Mouse (Mus musculus) testis, postnatal 10 days (tissue): ENCODE data around the gene Reg1.
"Not testable (repeated sequence)": the region's sequence is repeated elsewhere in the genome, so short reads cannot be mapped to it uniquely, and the experiment has no call there.

Experiments used
- DNase-seq: peaks from one replicate; pipeline ENCODE4 v3.0.0; 2021; ENCODE audit warnings: low spot score

Gene Reg1

DNA sequence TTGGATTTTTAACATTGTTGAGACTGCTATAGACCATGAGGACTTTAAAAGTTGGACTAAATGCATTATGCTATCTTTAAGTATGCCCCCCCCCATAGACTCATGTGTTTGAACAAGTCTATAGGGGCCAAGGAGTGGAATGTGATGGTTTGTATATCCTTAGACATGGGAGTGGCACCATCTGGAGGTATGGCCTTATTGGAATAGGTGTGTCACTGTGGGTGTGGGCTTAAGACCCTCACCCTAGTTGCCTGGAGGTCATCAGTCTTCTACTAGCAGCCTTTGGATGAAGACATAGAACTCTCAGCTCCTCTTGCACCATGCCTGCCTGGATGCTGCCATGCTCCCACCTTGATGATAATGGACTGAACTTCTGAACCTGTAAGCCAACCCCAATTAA is at the start of gene Reg1:
Gene Reg1 (plus strand): TSS at position 301 of the 400 bp plus-strand sequence.
- not testable (repeated sequence) for DNase-seq

DNA sequence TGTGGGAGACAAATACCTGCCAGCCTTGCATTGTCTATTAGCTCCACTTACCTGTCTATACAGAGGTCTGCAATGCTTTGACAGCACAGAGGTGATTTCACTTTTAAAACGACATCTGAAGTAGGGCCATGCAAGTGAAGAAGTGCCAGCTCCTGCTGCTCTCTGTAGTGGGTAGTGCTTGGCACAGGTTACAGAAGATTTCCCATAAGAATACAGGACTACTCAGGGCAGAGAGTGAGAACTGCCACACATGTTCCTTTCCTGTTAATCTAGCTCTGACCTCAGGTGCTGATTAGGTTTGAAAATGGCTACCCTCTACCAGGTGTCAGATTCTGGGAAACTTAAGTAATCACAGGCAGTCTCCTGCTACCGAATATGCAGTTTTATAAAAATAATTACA is 43.7 kb upstream of the Reg1 start, which contains the start of gene Reg3d:
Gene Reg3d (minus strand): TSS at position 101 of the 400 bp plus-strand sequence.
- DNase-seq, result no peak

DNA sequence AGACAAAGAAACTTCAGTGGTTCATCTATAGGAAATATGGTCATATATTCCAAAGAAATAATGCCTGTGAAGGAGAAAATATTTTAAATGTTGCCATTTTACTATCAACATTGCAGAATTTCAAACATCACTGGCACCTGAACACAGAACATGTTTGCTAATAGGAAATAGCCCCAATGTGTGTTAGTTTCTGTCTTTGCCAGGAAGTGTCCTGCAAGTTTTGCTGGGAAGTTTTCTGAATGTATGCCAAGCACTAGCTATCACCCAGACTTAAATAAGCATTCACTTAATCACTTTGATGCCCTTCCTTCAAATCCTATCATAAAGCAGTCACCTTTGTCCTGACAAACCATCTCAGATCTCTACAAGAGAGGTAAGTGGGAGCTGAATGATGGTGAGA is 42.1 kb upstream of the Reg1 start, which contains the start of gene Reg3a:
Gene Reg3a (plus strand): TSS at position 301 of the 400 bp plus-strand sequence.
- no peak for DNase-seq

DNA sequence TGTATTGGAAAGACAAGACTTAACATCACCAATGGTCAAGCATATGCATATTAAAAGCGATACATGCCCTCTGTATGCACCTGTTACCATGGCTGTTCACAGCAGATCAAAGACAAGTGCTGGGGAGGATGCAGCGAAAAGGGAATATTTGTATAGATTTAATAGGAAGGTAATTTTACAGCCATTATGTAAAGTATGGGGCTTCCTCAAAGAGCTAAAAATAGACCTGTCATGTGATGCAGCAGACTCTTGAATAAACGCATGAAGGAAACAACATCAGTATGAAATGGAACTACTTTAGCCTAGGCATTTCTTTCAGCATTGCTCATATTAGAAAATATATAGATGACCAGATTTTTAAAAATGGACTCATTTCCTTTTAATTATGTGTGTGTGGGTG is 36.9 kb upstream of the Reg1 start:
- DNase-seq, result no peak

- DNase-seq, result not testable (repeated sequence)
Observed at GRCm38 (mm10) chr6:78395323-78395722, 27.2 kb upstream of the Reg1 start, which contains the start of gene Reg2. Gene Reg2, plus strand, starts transcription at chr6:78395623.

DNA sequence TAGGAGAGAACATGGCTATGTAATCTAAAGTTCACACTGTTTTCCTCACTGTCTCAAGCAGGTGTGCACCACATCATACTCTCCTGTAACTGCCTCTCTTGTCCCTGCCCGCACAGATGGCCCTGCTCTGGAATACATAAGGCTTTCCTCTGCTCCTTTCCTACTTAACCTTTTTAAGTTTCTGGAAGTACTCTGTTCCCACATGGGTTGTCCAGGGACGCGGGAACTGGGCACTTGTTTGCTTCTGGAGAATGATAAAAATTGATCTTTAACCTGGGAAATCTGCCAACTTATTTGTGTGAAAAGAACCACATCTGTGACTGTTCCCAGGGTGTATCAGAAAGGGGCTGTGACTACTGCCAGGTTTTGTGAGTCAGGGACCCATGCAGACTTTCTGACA is 3.0 kb downstream of the Reg1 start:
- no peak for DNase-seq

GRCm38 (mm10) chr6:78447202-78447601 is 24.7 kb downstream of the Reg1 start:
- DNase-seq, result no peak

DNA sequence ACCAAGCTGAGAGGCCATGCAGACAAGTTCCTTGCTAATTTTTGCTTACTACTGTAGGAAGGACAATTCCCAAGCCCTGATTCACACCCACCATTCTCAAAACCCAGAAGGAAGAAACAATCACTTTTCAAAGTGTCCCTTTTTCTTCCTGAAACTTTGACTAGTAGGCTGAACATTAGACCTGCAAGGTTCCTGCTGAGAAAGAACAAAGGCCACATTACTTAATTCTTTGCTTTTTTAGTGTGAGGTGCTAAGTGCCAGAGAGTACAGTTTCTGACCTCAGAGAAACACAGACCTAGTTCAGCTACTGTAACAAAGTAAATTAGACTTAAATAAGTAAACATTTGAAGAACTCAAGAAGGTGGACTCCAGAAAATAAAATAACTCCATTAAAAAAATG is 25.9 kb downstream of the Reg1 start:
- DNase-seq, result no peak

- DNase-seq, result no peak
Observed at GRCm38 (mm10) chr6:78452804-78453203, 30.3 kb downstream of the Reg1 start.

DNA sequence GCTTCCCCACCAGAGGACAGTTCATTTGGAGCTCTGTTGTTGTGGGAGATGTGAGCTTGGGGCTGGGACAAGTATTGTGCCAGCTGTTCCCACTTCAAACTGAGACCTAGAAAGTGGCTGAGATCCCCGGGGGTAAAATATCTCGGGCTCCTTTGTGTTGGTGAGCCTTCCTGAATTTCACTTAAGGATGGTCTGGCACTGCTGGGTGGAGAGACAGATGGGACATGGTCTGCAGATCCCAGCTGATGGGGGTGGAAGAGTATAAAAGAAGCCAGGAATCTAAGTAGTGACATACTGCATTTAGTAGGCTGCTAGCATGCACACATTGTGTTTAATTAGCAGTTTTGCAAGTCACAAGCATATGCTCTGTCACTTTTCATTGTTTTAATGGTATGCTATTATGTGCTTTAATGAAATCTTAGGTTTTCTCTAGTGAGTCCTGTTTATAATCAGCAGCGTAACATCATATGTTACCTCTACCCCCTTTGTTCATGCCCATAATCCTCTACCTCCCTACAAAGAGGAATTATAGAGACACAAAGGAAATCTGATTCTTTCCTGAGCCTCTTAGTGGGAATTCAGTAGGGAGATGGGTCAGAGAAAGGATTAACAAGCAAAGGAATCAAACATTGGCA is 37.8 kb downstream of the Reg1 start:
- no peak for DNase-seq

DNA sequence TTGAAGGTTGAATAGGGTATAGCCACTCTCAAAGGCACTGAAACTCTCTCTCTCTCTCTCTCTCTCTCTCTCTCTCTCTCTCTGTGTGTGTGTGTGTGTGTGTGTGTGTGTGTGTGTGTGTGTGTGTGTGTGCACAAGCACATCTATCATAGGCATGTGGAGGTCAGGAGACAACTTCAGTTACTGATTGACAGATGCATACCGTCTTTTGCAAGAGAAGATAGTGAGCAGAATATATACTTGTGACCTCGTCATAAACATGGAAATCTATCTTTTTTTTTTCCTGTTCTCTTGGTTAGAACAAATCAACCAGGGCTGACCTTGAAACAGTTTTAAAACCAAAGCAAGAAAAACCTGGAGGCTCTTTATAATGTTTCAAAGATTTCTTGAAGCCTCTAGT is 39.8 kb downstream of the Reg1 start:
- DNase-seq, result no peak

DNA sequence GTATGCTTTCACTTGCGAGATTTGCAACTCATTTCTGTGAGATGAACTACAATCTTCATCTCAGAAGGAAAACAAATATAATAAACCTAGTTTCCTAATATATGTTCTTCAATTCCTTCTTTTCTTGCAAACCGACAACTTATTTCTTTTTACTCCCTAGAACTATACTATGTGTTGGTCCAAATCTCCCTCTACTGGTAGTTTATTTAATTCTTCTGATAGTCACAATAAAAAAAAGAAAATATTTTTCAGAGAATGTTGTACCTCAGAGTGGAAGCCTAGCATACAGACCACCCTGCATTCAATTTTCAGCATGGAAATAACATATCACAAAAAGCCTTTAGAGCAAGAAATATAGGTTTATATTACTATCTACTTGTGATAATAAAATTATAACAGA is 40.8 kb downstream of the Reg1 start:
- no peak for DNase-seq

- DNase-seq, result no peak
Observed at GRCm38 (mm10) chr6:78468772-78469171, 46.3 kb downstream of the Reg1 start, which contains the start of gene Reg3g. Gene Reg3g, minus strand, starts transcription at chr6:78468872.

DNA sequence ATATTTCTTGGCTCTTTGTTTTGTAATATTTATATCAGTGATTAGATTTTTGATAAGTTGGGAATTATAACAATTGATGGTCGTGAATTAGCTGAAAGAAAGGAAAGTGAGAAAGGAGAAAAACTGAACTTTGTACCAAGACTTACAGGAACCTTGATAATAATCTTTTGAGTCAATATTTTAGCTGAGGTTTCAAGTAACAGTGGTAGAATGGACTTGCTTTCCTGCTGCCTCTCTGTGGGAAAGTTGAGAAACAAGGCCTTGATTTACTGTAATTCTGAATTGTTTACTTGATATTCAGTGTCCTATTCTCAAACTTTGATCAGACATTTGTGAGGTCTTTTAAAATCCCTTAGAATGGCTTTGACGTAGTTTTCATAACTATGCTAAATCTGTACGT is 46.8 kb downstream of the Reg1 start:
- DNase-seq, result no peak
